Mouse (Mus musculus) myocyte (in vitro differentiated cells): ENCODE results near the gene Fahd1.

ENCODE experiments used
- E2F4 ChIP-seq: IDR thresholded peaks from one replicate; pipeline ENCODE4 v1.6.1; 2011; ENCODE audit warnings: mild to moderate bottlenecking, control low read depth, moderate library complexity; ENCODE audit not compliant: insufficient read depth
- MAX ChIP-seq: IDR thresholded peaks from one replicate; pipeline ENCODE4 v1.6.1; 2011; ENCODE audit warnings: low read depth, mild to moderate bottlenecking, control low read depth
- MYOG ChIP-seq, 3 experiments: IDR thresholded peaks; one replicate each; pipeline ENCODE4 v1.6.1; 2011; ENCODE audit warnings: control low read depth in 2 of 3, low read depth in 2 of 3, mild to moderate bottlenecking in 2 of 3; ENCODE audit not compliant: insufficient read length in 2 of 3, control insufficient read depth in 1 of 3, insufficient read depth in 1 of 3
- POLR2A ChIP-seq: IDR thresholded peaks from one replicate; pipeline ENCODE4 v1.6.1; 2011; ENCODE audit warnings: low read depth, mild to moderate bottlenecking, control low read depth, moderate library complexity; ENCODE audit not compliant: insufficient read length
- POLR2AphosphoS2 ChIP-seq: IDR thresholded peaks from one replicate; pipeline ENCODE4 v1.6.1; 2011; ENCODE audit warnings: low read depth, control low read depth; ENCODE audit not compliant: insufficient read length
- SRF ChIP-seq: IDR thresholded peaks from one replicate; pipeline ENCODE4 v1.6.1; 2011; ENCODE audit warnings: low read depth; ENCODE audit not compliant: control insufficient read depth, insufficient read length

DNA sequence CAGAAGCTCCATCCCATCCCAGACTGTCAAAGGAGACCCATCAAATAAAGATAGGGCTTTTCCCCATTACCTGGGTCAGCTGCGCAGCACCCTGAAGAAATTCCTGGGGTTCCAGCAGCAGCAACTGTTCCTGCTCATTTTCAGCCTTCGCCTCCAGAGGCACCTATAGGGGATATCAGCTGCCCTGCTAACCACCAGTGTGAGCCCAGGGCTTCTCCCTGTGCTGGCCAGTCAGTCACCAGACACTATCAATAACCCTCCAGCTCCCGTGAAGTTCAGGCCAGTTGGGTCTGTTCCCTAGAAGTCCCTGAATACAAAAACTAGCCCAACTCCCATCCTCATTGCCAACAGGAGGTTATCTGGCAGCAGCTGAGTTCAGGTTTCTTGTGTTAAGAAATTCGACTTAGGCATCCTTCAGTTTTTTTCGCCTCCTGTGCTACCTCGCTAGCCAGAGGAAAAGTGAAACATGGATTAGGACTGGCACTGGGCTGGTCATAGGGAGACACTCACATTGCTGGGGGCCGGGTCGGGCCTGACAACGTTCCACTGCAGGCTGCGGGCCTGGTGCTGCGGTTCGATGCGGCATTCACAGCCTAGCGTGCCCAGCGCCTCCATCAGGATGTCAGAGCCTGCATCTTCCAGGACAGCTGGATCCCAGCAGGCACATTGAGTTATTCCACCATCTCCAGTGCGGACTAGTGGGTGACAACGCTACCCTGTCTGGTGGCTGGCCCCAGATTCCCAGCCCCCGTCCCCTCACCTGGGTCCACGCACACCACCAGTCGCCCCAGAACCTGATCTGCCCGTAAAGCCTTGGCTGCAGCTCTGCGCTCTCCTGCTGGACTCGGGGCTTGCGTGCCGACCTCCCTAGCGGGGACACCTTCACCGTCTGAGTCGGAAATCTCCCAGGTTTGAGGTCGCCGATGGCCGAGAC, 44.2 kb upstream of the Fahd1 start:
- no peak for TF ChIP-seq SRF
- no peak for TF ChIP-seq POLR2A
- TF ChIP-seq E2F4, result no peak
- TF ChIP-seq POLR2AphosphoS2, result no peak
- no peak for TF ChIP-seq MYOG (IDR thresholded peaks at IDR 0.05; ENCODE audit: control insufficient read depth in 1 of 3, insufficient read depth in 1 of 3, insufficient read length in 2 of 3, low read depth in 2 of 3)
- no peak for TF ChIP-seq MAX
